Mouse (Mus musculus) stomach, postnatal 0 days (tissue): ENCODE measurements at regions not wholly inside any gene's neighbourhood (a gene's known extent, or its start where the extent isn't known, plus 50 kb on each side); places are given as distances from the start of the nearest gene placed in this dataset.

Source experiments
- ATAC-seq: fragments of 200-750 bp; cut with Nextera tagmentation; 2 replicates; pipeline ENCODE4 v1.8.0; 2017; ENCODE audit not compliant: low FRiP score, low TSS enrichment
- DNase-seq: peaks from one replicate; pipeline ENCODE4 v3.0.0-alpha.2; 2016; ENCODE audit warnings: low spot score
- H3K27ac ChIP-seq: fragments of 300-500 bp; sonication (generic); replicated peaks from 2 replicates; pipeline ENCODE4 v1.5.1; 2014; ENCODE audit warnings: mild to moderate bottlenecking, control low read depth
- H3K27me3 ChIP-seq: fragments of 300-500 bp; sonication (generic); 2 replicates; pipeline ENCODE4 v1.6.1; 2014; ENCODE audit warnings: low read length; ENCODE audit not compliant: control insufficient read depth, insufficient read depth
- H3K36me3 ChIP-seq: fragments of 300-500 bp; sonication (generic); 2 replicates; pipeline ENCODE4 v1.6.1; 2014; ENCODE audit warnings: low read length, mixed read lengths; ENCODE audit not compliant: control insufficient read depth, insufficient read depth
- H3K4me1 ChIP-seq: fragments of 300-500 bp; sonication (generic); replicated peaks from 2 replicates; pipeline ENCODE4 v1.6.1; 2014; ENCODE audit warnings: antibody characterized with exemption; ENCODE audit not compliant: control insufficient read depth, insufficient read depth
- H3K4me2 ChIP-seq: fragments of 300-500 bp; sonication (generic); replicated peaks from 2 replicates; pipeline ENCODE4 v1.6.1; 2014; ENCODE audit warnings: low read depth, mild to moderate bottlenecking, control low read depth, moderate library complexity
- H3K4me3 ChIP-seq: fragments of 300-500 bp; sonication (generic); 2 replicates; pipeline ENCODE4 v1.5.1; 2014; ENCODE audit warnings: low read depth, low read length, control low read depth
- H3K9ac ChIP-seq: fragments of 300-500 bp; sonication (generic); 2 replicates; pipeline ENCODE4 v1.6.1; 2014; ENCODE audit warnings: mild to moderate bottlenecking, low read length, control low read depth, mixed read lengths
- H3K9me3 ChIP-seq: fragments of 300-500 bp; sonication (generic); 2 replicates; pipeline ENCODE4 v1.6.1; 2016; ENCODE audit warnings: low read length; ENCODE audit not compliant: control insufficient read depth
- CTCF ChIP-seq: IDR thresholded peaks from 2 replicates; pipeline ENCODE4 v1.5.1; 2016; ENCODE audit warnings: antibody characterized with exemption, low read depth, mild to moderate bottlenecking, moderate library complexity
- EP300 ChIP-seq: optimal IDR thresholded peaks from 2 replicates; pipeline ENCODE3; 2016; ENCODE audit warnings: antibody characterized with exemption
- WGBS: fragments of 180-500 bp; shearing (Covaris S2); extraction: QIAGEN DNeasy Blood & Tissue Kit; methylation state at CpG from one replicate; pipeline ENCODE4 v1.1.7; 2014; 5-methylcytosine and 5-hydroxymethylcytosine counted together

GRCm38 (mm10) chr11:18216762-18217161 lies 263.1 kb upstream of the Etaa1 start:
- ATAC-seq (no peak), DNase-seq (no peak)
- H3K4me3 ChIP-seq, result no peak overlapping the region
- H3K4me1 ChIP-seq, result no peaks in the 10 kb centered on the region
- no peak overlapping the region for H3K4me2 ChIP-seq
- no peaks in the 10 kb centered on the region for H3K27me3 ChIP-seq
- no peaks in the 10 kb centered on the region for H3K36me3 ChIP-seq
- 51% methylated on average over 4 of the region's 4 CpGs for WGBS
- no peak overlapping the region for H3K9ac ChIP-seq
- no peak for TF ChIP-seq CTCF
- TF ChIP-seq EP300, result no peak
- no peak overlapping the region for H3K27ac ChIP-seq
- no peaks in the 10 kb centered on the region for H3K9me3 ChIP-seq

GRCm38 (mm10) chr11:18173028-18173427 lies 219.4 kb upstream of the Etaa1 start:
- Histone ChIP-seq H3K4me1 (no peaks in the 10 kb centered on the region), H3K4me3 (no peak overlapping the region), H3K9me3 (no peaks in the 10 kb centered on the region), H3K4me2 (no peak overlapping the region), H3K36me3 (no peaks in the 10 kb centered on the region), H3K27me3 (no peaks in the 10 kb centered on the region), H3K27ac (no peak overlapping the region), H3K9ac (no peak overlapping the region)
- no peak for ATAC-seq
- no peak for TF ChIP-seq CTCF
- TF ChIP-seq EP300, result no peak
- DNase-seq, result no peak
- WGBS, result 73% methylated on average over 2 of the region's 2 CpGs

GRCm38 (mm10) chr11:18171207-18171776 lies 217.6 kb upstream of the Etaa1 start:
- no peak for DNase-seq
- no peak for ATAC-seq
- no peaks in the 10 kb centered on the region for H3K4me1 ChIP-seq
- H3K9ac ChIP-seq, result no peak overlapping the region
- no peak overlapping the region for H3K27ac ChIP-seq
- no peaks in the 10 kb centered on the region for H3K36me3 ChIP-seq
- no peak for TF ChIP-seq EP300
- TF ChIP-seq CTCF, result no peak
- H3K4me3 ChIP-seq, result no peak overlapping the region
- H3K27me3 ChIP-seq, result no peaks in the 10 kb centered on the region
- no peaks in the 10 kb centered on the region for H3K9me3 ChIP-seq
- H3K4me2 ChIP-seq, result no peak overlapping the region
- 77% methylated on average over 2 of the region's 2 CpGs for WGBS

- Histone ChIP-seq H3K27ac (no peak overlapping the region), H3K36me3 (no peaks in the 10 kb centered on the region), H3K9me3 (no peaks in the 10 kb centered on the region), H3K4me2 (no peak overlapping the region), H3K4me1 (no peaks in the 10 kb centered on the region), H3K4me3 (no peak overlapping the region), H3K27me3 (no peaks in the 10 kb centered on the region), H3K9ac (no peak overlapping the region)
- 57% methylated on average over 4 of the region's 4 CpGs for WGBS
- TF ChIP-seq EP300 (no peak), CTCF (no peak)
- DNase-seq (no peak), ATAC-seq (no peak)
Measured at GRCm38 (mm10) chr11:18165609-18166347, 212.1 kb upstream of the Etaa1 start.

GRCm38 (mm10) chr11:18164025-18164423 lies 210.3 kb upstream of the Etaa1 start:
- Histone ChIP-seq H3K4me2 (no peak overlapping the region), H3K4me1 (no peaks in the 10 kb centered on the region), H3K36me3 (no peaks in the 10 kb centered on the region), H3K9me3 (no peaks in the 10 kb centered on the region), H3K27me3 (no peaks in the 10 kb centered on the region), H3K9ac (no peak overlapping the region), H3K4me3 (no peak overlapping the region), H3K27ac (no peak overlapping the region)
- DNase-seq (no peak), ATAC-seq (no peak)
- TF ChIP-seq CTCF, result no peak
- no peak for TF ChIP-seq EP300
- 69% methylated on average over 2 of the region's 2 CpGs for whole genome bisulfite sequencing

- H3K9ac ChIP-seq, result no peak overlapping the region
- H3K27ac ChIP-seq, result no peak overlapping the region
- TF ChIP-seq CTCF (no peak), EP300 (no peak)
- no peaks in the 10 kb centered on the region for H3K27me3 ChIP-seq
- no peak overlapping the region for H3K4me3 ChIP-seq
- no peak overlapping the region for H3K4me2 ChIP-seq
- 78% methylated on average over 5 of the region's 5 CpGs for WGBS
- H3K9me3 ChIP-seq, result no peaks in the 10 kb centered on the region
- no peaks in the 10 kb centered on the region for H3K36me3 ChIP-seq
- no peaks in the 10 kb centered on the region for H3K4me1 ChIP-seq
- DNase-seq (no peak), ATAC-seq (no peak)
Measured at GRCm38 (mm10) chr11:18163156-18164024, 209.7 kb upstream of the Etaa1 start.
